Mouse (Mus musculus): ENCODE results near the gene Dph6. TPM values are rescaled to one million over a fixed set of nuclear protein-coding genes. Genes with fewer than 3 reads are reported as not detected.
"Not testable (repeated sequence)": the region's sequence is repeated elsewhere in the genome, so short reads cannot be mapped to it uniquely, and the experiment has no call there.

Dph6 gene
- total RNA-seq (2021): 10 to 100 TPM; 11.3 to 12.2 TPM

DNA sequence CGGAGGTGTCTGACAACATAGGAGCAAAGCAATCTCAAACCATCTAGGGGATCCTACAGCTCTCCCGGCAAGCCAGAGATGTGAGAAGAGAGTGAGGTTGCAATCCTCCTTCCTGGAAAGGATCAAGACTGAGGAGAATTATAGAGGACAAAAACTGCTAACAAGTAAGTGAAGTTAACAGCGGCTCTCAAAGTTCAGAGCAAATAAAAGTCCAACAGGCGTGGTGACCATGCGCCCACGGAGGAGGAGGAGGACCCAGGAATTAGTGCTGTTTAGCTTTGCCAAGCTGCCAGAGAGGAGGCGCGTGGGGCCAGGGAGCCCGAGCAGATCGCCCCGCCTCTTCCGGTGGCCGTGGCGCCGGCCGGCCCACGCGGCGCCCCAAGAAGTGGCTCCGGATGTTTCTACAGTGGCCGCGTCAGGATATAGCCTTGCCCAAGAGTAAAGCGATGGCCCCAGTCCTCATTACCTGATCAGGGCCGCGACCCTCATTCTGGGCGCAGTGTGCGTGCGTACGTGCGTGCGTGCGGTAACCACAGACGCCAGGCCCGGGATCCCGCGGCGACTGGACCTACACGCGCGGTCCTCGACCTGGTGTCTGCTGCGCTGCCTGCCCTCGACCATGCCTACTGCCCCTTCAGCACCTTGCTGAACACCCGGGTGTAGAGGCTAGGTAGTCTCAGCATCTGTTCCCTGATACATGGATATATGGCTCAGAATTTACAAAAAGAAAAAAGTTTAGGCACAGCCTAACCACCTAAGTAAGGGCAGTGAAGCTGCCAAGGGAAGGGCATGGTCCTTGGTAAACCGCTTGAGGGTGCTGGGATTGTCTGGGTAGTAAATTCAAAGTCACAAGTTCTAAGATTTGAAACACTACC is at the start of gene Dph6:
Gene Dph6 (minus strand): TSS at position 600 of the 875 bp plus-strand sequence.
- intact Hi-C loops (cut with DNase I): loop anchor here (2.0 kb wide), 1 partner anchor 928 kb away; no protein-coding TSS in a partner anchor
- peak; percentile 91 to 93 for DNase-seq

DNA sequence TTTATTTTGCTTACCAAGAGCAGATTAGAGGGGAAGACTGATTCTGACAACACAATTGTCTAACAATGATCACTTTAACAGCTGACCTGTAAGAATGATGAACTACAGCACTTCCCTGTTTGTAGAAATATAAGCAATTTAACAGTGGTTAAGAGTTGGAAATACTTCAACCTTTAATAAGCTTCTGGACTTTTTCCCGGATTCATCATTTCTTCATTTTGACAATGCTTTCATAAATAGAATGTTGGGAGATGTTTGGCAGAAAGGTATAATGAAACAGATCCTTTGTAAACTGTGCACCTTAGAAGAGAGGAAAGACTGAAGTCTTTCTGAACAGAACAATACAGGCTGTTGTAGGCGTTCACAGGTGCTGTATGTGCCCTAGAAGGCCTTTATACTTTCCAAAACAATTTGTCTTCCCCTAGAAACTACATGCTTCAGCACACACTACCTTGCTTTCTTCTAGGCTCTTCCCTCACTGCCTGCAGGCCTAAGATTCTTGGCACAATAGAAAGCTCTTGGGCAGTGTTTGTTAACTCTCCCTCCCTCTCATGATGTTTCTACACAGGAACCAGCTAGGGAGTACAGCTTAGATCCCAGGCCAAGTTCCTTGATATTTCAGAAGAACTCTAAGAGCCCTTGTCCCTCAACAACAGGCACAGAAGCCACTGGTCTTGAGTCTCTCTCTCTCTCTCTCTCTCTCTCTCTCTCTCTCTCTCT is 46.4 kb upstream of the Dph6 start:
- intact Hi-C loops (cut with DNase I): no loop called here
- DNase-seq: peak; percentile 4 to 5

DNA sequence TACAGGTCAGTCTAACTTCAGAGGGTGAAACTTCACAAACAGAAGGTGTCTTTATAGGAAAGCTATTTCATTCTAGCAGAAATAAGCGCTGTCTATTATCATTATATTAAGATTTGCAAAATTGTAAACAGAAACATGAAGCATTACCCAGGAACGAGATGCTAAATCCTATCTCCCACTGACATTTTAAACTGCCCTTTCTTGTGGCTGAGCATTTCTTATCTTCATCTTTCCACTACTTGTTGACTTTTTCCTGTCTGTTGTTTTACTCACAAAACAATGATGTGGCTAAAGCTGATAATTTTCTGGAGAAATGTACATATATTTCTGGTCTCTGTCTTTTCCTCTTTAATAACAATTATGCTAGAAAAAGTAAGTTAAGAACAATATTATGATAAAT is 36.8 kb upstream of the Dph6 start:
- DNase-seq: no peak
- intact Hi-C loops (cut with DNase I): no loop called here

DNA sequence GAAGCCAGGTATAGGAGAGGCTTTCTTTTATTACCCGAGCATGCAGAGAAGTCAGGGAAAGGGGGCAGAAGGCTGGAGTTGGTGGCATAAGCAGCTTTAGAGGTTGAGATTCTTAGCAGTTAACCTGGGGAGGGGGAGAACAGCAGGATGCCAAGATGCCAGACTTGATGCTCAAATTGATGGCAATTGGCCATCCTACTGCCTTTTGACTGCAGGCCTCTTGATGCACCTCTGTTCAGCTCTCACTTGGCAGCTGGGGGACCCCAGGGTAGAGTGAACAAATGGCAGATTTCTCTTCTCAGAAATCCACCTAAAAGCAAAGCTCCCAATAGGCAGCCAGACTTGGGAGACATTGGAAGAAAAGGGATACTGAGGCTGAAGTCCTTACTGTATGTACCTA is 32.7 kb upstream of the Dph6 start:
- no peak for DNase-seq
- intact Hi-C loops (cut with DNase I): no loop called here

DNA sequence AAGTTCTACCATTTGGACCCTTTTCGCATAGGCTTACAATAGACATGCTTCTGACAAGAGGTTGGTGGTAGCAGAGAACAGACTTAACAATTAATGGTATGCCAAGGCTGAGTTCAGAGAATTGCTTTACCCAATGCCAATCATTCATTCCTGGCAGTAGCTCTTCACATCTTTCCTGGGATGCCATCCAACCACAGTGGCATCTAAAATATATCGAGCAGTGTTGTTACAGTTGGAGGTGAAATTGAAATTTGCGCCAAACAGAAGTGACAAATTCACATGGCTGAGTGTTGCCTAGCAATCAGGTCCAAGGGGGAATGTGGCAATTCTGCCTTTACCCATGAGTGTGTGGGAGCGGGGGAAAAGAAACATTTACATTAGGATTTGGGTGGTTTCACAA is 32.3 kb upstream of the Dph6 start:
- no peak for DNase-seq
- intact Hi-C loops (cut with DNase I): no loop called here

DNA sequence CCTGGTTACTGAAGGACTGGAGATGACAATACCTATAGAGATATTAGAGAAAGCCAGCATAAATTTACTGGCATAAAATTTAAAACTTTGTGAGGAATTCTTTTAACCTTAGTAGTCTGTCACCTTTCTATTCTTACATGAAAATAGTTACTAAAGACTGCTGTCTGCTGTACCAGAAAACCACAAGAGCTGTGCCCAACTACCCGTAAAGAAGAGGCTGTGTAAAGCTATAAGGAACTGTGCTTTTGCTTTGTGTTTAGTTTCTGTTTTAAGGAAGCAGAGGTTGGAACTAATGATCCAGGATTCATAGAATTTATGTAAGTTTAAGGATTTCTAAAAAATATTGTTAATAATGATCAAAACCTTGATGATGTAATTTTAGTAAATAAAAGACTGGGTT is 19.1 kb upstream of the Dph6 start:
- intact Hi-C loops (cut with DNase I): no loop called here
- DNase-seq: no peak

DNA sequence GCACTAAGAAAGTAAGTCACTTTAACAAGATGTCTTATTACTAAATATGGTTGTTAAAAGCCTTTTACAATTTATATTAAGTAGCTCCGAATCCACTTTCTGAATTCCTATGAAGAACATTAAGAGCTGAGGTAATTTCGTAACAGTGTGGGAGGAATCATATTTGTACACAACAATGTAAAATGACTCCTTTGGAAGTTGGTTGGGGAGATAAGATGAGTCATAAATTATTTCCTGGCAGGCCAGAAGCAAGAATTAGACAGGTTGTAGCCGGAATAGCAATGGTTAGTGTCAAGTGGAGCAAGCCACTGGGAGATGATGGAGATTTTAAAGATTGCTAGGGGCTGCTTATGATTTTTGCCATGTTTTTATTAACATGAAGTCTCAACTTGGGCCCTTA is 16.2 kb upstream of the Dph6 start:
- no peak for DNase-seq
- intact Hi-C loops (cut with DNase I): no loop called here

DNA sequence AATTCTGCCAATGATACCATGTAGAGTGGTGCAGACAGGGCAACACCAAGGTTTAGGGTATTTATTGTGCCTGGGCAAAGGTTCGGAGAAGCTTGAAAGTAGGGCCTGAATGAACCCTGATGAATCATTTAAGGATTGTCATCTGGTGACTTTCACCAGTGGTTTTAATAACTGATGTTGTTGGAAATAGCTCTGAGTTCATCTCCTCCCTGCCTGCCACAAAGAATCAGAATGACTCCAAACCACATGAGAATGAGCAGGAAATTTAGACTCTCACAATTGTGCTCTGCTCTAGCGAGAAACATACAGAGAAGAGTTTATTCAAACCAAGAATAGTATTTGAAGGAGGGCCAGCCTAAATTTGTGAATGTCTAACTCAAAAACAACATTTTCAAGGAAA is 4.2 kb upstream of the Dph6 start:
- intact Hi-C loops (cut with DNase I): no loop called here
- DNase-seq: no peak

DNA sequence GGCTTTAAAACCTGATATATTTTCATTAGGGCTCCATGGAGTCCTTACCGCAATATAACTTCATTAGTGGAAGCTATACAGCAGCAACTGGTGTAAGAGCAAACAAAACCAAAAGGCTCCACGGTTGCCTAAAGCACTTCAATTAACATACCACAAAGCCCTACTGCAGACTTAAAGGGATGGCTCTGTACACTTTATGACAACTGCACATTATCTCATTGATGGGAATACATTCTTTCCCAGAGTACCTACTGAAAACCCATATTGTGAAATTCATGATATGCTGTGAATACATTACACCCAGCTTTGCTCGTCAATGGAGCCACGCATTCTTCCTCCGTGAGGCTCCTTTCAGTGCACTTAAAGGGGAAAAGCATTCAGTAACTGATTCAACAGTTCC is 8.5 kb downstream of the Dph6 start:
- no peak for DNase-seq
- intact Hi-C loops (cut with DNase I): no loop called here

DNA sequence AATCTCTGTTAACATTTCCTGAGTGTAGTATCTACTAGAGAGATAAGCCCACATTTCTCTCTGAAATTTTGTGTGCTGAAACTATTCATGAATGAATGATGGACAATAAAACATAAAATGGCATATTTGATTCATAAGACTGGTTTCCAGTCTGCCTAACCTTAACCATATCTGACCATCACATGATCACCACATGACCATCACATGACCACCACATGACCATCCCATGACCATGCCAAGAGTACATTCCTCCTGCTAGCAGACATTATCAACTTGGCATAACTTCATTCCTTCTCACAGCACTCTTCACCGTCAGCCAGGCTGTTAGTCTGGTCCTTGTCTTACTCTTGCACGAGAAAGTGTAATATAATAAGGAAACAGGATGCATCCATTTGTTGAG is 10.9 kb downstream of the Dph6 start:
- intact Hi-C loops (cut with DNase I): no loop called here
- DNase-seq: no peak

DNA sequence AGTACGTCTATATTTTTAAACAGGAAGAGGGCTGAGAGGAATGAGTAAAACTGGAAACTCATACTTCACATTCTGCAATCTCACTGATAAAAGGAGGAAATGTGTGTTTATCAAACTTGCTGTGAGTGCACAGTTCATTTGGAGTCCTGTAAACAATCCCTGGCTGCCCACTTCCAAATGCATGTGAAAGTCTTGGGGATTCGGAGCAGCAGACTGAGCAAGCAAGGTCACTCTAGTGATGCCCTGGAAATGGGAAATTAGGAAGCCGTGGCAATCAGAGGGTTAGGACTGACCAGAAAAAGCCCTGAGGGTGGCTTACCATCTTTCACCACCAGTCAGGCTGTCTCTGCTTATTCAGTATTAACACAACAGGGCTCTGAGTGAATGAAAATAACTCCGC is 30.1 kb downstream of the Dph6 start:
- no peak for DNase-seq
- intact Hi-C loops (cut with DNase I): loop anchor here (5.0 to 10.0 kb wide), 3 partner anchors 230 to 1483 kb away; no protein-coding TSS in a partner anchor

DNA sequence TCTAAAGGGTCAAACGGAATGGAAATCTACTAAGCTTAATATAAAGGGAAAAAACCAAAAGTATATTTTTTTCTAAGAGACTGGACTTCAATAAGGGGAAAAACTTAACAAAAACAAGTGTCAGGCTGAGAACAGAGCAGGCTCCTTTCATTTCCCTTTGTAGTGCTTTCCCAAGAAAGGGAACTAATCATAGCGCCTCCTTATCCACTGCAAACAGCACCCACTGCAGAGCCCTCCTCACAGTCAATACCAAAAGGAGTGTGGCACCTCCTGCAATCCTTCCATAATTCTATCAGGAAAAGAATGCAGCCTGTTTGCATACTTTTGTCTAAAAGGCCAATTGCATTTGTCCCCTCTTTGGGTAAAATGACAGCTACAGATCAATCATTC is 32.2 kb downstream of the Dph6 start:
- no peak for DNase-seq
- intact Hi-C loops (cut with DNase I): loop anchor here (5.0 to 10.0 kb wide), 3 partner anchors 232 to 1485 kb away; no protein-coding TSS in a partner anchor

DNA sequence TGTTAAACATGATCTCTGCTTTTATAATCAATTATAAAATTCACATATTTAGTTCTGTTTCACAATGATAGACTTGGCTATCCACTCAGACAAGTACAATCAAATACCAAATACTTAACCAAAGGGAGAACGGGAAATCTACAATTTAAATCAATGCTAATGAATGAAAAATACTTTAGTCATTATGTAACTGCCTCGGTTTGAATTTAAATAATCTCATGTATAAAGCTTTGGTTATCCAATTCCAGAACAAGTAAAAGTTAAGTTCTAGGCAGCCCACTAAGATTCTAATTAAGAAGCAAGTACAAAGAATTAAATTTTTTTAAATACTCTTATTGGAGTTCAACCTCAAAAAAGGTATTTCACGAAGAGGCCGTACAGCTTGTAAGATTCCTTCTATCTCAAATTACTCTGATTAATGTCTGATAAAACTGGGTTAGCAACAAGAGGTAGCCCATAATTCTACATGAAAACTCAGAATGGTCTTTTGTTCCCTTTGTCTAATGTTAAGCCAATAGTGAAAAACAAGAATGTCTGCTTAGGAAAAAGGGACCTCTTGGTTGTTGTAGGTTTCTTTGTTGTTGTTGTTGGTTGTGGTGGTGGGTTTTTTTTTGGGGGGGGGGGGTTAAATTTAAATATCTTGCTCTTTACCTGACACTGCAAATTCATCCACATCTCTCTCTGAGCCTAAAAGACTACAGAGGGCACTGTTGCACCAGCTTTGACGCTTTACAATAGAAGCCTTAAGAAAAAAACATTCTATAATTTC is 32.8 kb downstream of the Dph6 start:
- DNase-seq: peak; percentile 5 to 18
- intact Hi-C loops (cut with DNase I): loop anchor here (5.0 to 10.0 kb wide), 3 partner anchors 233 to 1485 kb away; no protein-coding TSS in a partner anchor

DNA sequence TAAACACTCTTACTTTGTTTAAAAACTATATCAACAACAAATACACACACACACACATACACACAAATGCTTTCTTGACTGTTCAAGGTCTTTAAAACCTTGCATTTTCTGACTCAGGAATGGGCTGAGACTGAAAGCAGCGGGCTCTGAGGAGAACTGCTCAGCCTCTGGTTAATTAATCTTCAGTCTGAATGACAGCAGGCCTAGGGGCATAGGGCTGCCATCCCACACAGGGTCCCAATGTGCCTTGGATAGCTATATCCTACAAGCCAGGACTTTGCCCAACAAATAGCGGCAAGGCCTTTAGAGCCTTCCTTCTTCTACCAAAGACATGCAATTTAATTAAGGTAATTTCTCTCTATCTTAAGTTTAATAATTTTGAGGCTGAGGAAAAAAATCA is 43.2 kb downstream of the Dph6 start:
- no peak for DNase-seq
- intact Hi-C loops (cut with DNase I): no loop called here

DNA sequence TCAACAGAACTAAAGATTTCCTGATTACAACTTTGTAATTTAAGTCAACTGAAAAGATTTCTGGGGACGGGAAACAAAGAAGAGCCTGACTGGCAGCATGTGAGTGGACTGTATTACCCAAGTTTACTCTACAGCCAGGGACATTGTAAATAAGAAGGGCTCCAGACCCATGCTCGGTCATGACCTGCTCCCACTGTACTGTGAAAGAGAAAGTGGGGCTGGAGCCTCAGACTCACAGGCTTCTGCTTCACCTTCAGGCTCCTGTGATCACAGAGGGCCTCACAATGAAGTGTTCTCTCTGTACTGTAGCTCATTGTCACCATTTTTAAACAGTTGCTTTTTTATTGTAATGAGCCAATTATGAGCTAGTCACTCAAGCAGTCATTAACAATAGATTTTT is 44.7 kb downstream of the Dph6 start:
- no peak for DNase-seq
- intact Hi-C loops (cut with DNase I): no loop called here

DNA sequence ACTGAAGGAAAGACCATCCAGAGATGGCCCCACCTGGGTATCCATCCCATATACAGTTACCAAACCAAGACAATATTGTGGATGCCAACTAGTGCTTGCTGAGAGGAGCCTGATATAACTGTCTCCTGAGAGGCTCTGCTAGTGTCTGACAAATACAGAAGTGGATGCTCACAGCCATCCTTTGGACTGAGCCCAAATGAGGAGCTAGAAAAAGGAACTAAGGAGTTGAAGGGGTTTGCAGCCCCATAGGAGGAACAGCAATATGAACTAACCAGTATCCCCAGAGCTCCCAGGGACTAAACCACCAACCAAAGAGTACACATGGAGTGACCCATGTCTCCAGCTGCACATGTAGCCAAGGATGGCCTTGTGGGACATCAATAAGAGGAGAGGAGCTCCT is 49.6 kb downstream of the Dph6 start:
- DNase-seq; intact Hi-C loops (cut with DNase I): not testable (repeated sequence)

DNA sequence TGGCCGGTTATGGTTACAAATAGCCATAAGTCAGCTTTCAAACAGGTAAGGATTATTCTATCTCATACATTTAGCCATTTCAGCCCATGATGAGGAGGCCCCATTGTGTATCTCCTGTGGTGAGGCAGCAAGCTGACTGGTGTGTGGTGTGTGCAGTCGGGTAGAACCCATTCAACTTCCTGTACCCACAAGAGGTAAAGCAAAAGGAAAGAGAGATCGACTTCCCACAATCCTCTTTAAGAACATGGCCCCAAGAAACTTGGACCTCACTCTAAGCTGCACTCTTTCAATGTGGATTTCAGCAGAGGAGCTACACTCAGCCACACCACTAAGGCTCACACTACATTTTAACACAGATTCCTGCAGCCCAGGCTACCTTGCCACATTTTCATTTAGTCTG is 53.6 kb downstream of the Dph6 start:
- intact Hi-C loops (cut with DNase I): no loop called here
- no peak for DNase-seq

DNA sequence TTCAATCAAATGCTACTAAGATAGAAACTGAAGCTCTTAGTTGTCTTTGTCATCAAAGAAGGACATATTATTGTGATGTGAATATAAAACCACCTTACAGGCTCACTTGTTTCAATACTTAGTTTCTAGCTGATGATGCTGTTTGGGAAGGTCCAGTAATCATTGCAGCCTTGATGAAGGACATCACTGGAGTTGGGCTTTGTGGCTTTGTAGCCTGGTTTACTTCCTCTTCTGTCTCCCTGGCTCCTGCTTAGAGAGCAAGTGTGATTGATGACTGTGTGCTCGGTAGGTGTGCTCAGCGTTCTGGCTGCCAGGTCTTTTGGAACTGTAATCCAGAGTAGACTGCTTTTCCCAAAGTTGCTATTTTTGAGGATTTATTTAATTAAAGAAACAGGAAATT is 55.0 kb downstream of the Dph6 start:
- DNase-seq: no peak
- intact Hi-C loops (cut with DNase I): no loop called here

DNA sequence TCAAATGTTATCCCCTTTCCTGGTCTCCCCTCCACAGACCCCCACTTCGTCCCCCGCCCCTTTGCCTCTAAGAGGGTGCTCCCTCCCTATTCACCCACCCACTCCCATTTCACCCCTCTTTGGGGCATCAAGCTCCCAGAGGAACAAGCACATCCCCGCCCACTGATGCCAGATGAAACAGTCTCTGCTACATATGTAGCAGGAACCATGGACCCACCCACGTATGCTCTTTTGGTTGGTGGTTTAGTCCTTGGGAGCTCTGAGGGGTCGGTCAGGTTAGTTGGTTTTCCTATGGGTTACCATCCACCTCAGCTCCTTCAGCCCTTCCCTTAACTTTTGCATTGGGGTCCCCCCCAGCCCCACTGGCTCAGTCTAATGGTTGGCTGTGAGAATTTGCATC is 61.4 kb downstream of the Dph6 start:
- intact Hi-C loops (cut with DNase I): no loop called here
- DNase-seq: no peak

DNA sequence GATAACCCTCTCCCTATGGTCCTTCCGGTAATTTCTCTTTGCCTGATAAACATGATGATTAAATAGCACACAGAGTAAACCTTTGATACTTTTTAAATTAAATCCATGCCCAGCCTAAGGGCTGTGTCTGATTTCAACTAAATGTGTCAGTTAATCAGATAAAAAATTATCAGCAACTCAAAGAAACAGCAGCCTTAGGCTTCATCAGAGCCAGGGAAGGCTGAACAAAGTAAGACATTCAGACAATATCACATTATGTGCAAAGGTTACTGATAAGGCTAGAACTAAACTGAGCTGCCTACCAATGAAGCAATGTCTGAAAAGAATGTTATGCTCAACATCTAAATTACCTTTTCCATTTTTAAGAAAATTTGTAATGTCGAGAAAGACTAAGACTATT is 74.0 kb downstream of the Dph6 start:
- intact Hi-C loops (cut with DNase I): no loop called here
- no peak for DNase-seq

DNA sequence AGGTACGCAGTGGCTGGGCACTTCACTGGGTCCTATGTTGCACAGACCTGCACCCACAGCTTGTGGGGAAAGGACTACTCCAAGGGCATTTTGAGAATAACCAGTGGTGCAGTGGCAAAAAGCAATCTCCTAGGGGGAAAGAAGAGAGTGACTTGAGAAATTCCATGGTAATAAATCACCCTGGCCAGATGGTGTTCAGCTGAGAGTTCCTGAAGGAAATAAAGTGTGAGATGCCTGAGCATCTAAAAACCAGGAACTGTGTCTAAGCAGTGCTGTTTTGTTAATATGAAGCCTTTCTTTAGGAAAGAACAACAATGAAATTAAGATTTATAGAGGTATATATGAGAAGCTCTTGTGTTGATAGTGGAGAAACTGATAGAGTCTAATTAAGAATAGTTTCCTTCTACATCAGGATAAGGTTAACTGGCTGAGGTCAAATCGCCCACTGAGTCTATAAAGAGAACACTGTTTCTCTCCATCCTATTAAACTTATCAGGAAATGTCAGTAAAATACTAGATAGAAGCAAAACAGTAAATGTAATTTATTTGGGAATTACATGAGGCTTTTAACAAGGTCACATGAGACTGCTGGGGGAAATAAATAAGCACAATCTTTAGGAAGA is 111.7 kb downstream of the Dph6 start:
- intact Hi-C loops (cut with DNase I): no loop called here
- DNase-seq: no peak

Measured in heart, postnatal 10 days (tissue).